Mouse (Mus musculus) frontal cortex, postnatal 25 days (tissue): ENCODE data around the gene Fam3c.
A peak's percentile ranks its signal among the peaks of the same experiment; 100 is the strongest.

Experiments
- DNase-seq, 2 experiments: peaks; one replicate each; pipeline ENCODE4 v3.0.0; 2022; ENCODE audit warnings: low spot score in 2 of 2

Gene Fam3c

DNA sequence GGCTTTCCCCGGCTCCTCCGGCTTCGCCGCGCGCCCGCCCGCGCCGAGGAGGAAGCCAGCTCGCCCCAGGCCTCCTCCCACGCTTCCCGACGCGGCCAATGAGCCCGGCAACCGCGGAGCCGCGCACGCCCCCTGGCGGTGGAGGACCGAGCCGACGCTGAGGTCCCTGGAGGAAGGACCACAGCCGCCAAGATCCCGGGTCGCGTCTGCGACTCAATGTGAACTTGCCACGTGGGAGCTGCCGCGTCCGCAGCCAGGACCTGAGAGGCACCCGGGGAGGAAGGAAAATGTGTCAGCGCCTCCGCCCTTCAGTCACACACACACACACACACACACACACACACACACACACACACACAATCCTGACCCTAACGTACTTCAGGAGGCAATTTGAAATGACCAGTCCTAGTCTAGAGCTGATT lies at the start of gene Fam3c:
Fam3c (minus strand) TSS at position 158 of the 422 bp plus-strand sequence.
- DNase-seq = peak; percentile 93

DNA sequence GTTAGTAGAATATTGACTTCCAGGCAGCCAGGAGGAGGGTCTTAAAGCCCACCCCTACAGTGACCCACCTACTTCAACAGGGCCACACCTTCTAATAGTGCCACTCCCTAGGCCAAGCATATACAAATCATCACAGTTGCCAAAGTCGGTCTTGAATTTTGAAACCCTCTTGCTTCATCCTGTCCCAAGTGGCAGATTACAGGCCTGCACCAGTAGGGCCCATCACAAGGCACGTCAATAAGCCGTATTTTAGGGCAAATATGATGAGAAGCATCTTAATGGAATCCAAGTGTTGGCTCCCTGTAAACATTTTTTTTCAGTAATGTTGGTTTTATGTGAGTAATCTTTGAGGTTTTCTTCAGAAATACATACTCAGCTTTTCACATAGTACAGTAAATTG lies 49.0 kb upstream of the Fam3c start:
- no peak for DNase-seq

DNA sequence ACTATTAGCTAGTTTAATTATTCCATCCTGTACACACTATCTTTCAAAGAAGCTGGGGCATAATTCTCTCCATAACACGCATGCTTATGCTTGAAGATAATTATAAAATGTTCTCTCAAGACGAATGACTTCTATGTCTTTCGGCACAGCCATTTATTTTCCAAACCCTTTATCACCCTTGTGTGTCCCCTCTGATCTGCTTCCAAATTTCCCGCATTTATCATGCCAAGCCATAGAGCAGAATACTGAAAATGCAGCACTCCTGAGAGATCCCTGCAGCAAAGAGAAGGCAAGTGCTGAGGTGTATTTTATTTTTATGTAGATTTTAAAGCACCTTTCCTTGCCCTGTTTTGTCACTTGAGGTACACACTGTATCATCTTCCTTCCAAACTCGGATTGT lies 47.7 kb upstream of the Fam3c start:
- no peak for DNase-seq

DNA sequence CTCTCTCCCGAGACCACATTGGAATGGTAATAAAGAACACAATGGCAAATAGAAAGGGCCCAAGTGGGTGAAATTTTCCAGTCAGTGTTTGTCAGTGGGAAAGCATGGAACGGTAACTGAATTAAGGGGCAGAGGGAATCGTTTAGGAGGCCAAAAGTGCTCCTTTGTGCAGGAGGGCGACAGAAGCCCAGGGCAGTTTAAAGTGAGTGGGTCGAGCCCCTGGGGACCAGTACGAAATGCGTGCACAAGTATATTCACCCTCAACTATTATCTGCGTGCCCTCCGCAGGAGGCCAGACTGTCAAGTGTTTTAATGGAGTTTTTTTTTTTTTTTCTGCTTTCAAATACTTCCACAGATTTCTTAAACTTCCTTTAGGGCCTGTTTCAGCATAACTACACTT lies 47.3 kb upstream of the Fam3c start:
- DNase-seq = no peak

DNA sequence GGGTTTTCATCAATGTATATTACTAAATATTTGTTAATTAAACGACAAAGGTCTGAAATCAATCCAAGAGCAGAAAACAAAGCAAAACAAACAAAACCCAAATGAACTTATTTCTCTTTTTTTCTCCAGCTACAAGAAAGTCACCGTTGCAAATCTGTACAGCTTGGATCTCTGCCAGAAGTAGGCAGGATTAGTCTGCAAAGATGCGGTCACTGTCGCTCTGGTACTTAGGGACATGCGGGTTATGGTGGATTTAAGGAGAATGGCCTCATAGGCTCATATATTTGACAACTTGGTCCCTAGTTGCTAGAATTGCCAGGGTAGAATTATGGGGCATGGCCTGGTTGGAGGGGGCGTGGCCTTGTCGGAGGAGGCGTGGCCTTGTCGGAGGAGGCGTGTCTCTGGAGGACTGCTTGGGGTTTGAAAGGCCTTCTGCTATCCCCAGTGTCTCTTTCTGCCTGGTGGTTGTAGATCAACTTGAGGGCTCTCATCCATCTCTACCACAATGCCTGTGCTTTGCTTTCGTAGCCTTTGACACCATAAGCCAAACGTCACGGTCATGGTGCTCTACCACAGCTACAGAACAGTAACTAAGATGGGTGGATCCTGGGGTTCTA lies 46.6 kb upstream of the Fam3c start:
- DNase-seq = no peak

DNA sequence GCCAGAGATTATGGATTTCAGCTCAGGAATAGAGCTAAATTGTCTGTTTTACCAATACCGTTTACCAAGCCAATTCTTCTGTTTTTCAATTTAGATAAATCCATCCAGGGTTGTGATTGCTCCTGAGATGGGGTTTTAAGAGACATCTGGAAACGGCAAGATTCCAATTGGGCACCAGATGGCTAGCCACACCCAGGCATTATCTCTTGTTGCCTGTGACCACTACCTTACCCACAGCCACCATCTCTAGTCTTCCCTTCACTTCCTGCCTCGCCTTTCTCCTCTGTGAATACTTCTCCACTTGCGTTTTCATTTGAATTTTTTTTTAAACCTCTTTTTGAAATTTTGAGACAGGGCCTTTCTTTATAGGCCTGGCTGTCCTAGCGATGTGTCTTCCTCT lies 46.0 kb upstream of the Fam3c start:
- DNase-seq = no peak

DNA sequence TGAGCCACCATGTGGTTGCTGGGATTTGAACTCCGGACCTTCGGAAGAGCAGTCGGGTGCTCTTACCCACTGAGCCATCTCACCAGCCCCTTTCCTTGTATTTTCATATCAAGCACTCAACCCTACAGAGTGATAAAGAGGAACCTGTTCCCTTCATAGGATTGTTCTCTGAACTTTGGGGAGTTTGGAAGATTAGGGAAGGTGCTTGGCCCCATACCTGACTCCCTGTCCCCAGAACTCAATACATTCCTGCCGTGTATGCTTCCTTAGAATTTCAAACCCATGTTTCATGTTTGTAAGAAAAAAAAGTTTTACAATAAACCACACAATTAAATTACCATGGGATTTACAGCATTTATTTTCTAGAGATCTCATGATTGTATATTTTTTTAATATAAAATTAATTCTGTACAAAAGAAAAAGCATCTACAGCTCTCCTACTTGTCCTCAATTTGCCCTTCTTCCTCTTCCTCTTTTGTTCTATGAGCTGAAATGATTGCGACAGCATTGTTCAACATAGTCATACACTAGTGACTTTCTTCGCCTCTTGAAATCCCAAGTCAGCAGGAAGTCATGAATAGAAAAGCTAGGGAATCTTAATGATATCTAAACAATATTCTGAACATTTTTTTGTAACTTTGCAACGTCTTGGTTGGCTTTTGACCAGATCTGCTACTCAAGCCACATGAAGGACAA lies 42.2 kb upstream of the Fam3c start:
- no peak for DNase-seq

DNA sequence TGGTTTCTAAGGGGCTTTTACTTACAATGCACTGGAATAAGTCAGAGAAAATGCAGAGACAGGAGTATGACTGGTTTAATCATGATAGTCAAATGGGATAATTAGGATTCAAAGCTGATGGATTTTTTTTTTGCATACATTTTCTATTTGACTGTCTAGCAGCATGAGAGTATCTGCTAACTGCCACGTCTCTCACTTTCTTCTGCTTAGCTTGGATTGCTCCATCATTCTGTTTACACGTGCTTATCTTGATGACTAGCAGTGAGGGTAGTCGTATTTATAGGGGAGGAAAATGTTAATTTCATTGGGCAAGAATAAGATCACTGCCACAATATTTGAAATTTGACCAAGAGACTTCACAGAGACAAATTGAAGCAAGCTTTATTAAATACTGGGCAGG lies 39.2 kb upstream of the Fam3c start:
- no peak for DNase-seq

DNA sequence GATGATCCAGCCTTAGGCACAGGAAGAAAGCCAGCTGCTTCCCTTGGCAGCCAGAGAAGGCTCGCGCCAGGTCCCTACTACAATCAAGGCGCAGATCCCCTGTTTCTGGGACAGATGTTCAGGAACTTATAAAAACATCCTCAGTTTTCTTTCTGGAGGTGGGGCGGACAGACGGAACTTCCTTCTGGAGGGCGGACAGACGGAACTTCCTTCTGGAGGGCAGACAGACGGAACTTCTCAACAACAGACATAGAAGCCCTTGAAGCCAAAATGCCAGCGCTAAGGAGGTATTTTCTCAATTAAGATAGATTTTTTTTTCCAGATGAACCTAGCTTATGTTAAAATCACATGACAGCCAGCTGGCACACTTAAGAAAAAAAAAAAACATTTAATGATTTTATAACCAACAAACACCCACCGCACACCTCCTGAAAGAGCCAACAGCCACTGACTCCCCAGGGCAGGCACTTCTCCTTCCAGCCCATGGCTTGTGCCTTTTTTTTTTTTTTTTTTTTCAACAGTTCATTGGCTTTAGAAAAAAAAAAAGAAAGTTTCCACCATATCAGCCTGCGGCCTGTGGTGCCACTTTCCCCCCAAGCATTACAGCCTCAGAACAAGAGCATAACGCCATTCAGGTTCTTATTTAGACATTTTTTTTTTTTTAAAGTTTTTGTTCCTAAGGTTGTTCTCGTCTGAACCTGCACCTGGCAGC lies 34.8 kb upstream of the Fam3c start:
- no peak for DNase-seq

DNA sequence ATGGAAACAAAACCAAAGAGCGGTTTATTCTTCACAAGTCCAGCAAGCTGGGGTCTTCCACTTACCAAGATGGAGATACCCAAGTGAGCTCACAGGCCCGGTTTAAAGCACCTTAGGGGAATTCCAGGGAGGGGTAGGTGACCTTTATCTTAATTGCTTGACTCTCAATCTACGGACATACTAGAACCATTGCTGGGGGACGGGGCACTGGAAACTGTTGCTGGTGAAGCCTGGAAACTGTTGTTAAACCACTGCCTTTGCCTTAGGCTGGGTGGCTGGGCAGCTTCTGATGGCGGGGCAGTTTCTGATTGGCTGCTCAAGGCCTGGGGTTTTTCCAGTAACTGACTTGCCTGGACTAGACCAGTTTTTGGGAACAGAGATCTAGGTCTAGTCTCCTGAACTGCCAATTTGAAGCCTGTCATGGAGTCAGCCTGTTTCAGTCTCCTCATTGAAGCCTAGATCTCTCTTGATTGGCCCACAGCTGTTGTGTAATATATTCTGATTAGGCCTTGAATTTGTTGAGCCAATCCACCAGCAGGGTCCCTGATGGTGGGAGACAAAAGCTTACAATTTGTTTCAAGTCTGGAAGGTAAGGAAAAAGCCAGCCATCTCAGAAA lies 29.3 kb upstream of the Fam3c start:
- DNase-seq = no peak

DNA sequence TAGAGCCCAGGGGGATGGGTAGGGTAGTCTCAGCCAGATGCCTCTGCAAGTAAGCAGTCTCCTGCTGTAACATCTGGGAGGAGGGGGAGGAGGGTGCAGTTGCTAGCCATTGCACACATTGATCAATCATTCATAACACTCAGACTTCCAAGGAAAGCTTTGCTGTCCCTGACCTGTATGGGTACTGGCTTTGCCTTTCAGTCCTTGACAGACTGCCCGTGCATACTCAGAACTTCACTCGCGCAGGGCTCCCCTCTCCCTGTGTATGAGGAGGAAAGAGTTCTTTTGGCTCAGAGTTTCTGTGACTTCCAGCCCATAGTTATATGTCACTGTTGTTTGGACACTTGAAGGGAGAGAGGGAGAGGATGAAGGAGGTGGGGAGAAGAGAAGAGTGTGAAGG lies 24.2 kb upstream of the Fam3c start:
- no peak for DNase-seq

DNA sequence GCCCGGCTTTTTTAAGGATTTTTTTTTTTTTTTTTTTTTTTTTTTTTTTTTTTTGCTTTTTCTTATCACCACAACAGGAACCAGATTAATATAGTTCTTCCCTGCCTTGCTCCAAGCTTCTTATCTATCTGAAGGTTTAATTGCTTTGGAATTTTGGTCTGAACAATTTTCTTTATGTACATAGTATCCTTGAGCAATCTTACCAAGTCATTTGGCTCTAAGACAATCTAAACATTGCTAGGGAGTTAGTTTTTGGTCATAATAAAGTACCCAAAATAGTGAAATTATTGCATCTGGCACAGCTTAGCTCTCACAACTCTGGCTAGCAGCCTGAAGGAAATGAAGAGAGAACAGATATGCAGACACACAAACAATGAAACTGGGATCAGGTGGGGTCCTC lies 23.8 kb upstream of the Fam3c start:
- no peak for DNase-seq

DNA sequence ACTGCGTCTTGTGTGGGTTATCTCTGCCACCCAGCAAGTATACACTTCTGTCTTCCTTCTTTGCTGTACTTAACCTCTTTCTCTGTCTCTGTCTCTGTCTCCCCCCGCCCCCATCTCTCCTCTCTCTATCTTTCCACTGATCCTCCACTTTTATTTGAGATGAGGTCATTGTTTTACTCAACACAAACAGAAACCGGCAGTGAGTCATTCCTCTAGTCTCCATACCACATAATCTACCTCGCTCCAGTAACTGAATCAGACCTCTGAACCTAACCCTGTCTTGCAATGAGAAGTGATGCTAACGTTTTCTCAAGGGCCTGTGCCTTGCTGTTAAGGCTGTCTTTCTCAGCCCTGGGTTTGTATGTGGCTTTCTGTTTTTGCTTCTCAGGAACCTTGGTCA lies 22.4 kb upstream of the Fam3c start:
- no peak for DNase-seq

DNA sequence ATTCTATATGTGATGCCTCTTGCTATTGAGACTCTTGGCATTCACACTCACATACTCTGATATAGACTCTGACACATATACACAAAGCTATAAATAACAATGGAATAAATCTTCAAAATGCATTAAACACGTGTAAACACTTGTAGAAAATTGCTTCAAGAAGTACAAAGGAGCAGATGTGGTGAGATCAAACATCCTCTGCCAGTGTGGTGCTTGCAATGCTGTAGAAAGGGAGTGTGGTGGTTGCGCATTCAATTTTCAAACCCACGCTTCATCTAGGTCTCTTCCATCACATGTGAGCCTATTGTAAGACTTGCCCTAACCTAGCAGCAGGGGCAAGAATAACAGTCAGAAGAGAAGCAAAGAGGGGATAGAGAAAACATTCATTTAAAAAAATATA lies 18.7 kb upstream of the Fam3c start:
- DNase-seq = no peak

DNA sequence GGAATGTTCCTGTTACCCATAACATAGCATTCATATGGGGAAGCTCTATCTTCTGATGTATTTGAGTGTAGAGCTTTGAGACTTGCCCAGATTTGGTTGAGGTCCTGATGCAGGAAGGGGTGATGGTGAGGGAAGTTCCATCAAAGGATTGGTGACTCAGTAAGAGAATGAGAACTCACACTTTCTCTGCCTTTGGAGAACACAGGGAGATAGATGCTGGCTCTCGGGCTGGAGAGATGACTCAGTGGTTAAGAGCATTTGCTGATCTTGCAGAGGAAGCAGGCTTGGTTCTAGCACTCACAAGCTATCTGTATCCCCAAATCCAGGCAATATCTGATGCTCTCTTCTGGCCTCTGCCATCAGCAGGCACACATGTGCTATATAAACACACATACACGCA lies 17.4 kb upstream of the Fam3c start:
- peak in 1 of 2 experiments; percentile 11 for DNase-seq

DNA sequence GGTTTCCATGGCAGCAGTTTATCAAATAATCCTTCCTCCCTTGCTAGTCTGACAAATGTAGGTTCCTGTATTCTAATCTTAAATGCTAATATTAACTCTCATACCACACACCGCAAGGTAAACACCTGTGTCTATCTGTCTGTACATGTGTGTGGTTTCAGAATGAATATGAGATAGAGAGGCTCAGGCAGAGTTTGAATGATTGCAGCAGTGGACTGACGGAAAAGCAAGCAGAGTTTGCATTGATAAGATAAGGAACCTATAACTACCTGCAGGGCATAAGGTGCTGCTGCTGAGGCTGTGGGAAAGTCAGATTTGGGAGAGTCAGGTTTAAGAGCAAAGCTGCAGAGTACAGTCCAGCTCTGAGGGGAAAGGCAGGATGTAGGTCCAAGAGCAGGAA lies 10.9 kb upstream of the Fam3c start:
- DNase-seq = no peak

DNA sequence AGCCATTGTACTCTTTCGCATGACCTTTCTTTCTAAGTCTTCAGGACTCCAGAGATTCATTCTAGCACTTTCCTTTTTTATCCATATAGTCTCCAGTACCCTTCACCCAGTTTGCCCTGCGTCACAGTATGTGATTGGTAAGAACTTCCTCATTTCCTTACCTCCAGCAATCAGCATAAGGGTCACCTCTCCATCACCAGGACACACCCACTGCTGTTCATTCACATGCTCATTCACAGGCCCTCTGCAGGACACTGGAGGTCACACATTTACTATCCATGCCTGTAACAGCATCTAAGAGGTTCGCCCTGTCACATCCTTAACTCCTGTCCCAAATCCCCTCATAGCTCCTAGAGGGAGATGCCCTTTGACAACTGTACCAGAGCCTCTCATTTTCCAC lies 7.5 kb upstream of the Fam3c start:
- DNase-seq = no peak

DNA sequence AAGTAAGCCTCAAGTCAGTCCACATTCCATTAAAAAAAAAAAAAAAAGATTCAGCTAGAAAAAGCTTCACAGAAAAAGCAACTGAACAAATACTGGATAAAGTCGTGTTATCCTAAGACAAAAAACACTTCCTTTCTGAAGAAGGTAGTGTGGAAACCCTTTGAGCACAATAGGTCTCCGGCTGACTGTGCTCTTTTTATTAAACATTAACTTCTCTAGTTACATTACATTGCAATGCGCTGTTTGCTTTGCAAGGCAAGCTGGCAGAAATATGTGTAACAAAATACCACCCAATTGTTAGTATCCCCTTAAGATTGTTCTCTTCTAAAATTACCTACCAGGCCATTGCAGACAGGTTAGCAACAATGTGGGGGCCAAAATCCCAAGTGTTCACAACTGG lies 5.9 kb upstream of the Fam3c start:
- no peak for DNase-seq

DNA sequence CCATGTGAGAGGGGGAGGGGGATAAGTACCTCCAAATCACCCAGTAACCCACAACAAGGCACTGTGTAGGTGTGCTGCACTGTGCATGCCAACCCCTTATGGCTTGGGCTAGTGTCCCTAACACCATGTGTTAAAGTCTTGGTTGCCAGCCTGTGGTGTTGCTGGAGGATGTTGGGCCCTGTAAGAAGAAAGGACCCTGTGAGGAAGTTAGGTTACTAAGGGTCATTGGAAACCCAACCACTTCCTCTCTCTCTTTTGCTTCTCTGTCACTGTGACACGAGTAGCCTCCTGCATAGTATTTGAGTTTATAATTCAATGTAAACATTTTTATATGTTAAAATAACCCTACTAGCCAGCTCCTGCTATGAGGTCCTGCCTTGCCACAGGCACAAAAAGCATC lies 3.0 kb upstream of the Fam3c start:
- DNase-seq = no peak

DNA sequence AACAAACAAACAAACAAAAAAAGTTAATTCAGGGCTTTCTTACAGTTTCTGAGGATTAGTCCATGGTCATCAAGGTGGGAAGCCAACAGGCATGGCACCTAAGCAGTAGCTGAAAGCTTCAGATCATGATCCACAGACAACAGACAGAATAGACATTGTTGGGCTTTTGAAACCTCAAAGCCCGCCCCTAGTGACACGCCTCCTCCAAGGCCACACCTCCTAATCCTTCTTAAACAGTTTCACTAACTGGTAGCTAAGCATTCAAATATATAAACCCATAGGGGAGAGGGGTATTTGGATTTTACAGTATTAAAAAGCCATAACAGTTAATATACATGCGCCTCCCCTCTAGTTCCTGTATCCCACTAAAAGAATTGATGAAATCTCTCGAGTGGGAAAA lies 1.3 kb upstream of the Fam3c start:
- DNase-seq = no peak

DNA sequence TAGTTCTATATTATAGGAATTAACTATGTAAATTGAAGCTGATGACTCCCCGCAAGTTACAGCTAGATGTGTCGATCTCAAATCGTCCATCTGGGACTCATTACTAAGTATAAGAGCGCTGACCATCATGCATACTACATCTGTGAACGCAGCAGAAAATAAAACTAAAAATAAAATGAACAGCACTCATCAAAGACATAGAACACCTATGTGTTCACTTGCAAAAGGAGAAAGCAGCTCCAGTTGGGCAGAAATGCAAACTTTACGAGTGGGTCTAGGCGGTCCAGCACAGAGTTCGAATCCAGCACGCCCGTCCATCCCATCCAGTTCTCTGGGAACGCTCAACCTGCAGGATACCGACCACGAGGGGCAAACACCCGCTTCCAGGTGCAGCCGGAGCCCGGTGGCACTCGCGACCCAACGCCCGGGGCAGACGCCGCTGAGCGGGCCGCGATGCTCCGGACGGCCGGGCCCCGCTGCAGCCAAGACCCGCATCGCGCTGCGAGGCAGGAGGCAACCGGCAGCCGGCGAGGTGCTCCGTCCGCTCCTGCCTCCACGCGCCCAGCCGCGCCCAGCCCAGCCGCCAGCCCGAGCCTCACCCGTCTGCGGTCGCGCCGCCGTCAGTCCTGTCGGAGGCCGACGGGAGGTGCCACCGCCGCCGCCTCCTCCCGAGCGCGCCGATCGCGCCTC lies 502 bp downstream of the Fam3c start:
- DNase-seq = no peak

DNA sequence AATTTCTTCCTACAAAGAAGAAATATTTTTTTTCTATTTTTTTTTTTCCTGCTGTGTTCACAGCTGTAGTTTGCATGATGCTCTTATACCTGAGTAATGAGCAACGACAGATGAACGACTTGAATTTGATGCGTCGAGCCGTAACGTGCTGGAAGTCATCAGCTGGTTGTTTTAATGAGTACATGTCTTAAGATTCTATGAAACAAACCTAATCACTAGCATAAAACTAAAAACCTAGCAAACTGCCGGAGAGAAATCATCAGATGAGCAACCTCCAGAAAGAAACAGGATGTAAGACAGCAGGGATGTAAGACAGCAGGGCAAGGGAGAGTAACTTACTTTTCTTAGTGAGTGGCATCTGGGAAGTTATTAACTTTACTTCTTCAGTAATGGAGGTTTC lies 1.4 kb downstream of the Fam3c start:
- no peak for DNase-seq
